Mouse (Mus musculus): ENCODE results near the gene Ttll11. TPM values are rescaled to one million over a fixed set of nuclear protein-coding genes. Genes with fewer than 3 reads are reported as not detected.

Gene Ttll11
- polyA plus RNA-seq, 1 experiment = 0.46 TPM

GRCm38 (mm10) chr2:35978276-35978933 is 1.3 kb downstream of the Ttll11 start:
- H3K27ac ChIP-seq (ENCODE audit: control insufficient read depth, insufficient read depth, low read length) = no peak overlapping the region
- H3K27me3 ChIP-seq (ENCODE audit: control insufficient read depth, insufficient read depth, low read length) = no peaks in the 10 kb centered on the region; the same call in 1 of the 2 replicates
- no peaks in the 10 kb centered on the region for H3K36me3 ChIP-seq (ENCODE audit: control insufficient read depth, insufficient read depth, low read length)
- WGBS = 15% methylated on average over 15 of the region's 15 CpGs
- no peak for TF ChIP-seq POLR2A (IDR thresholded peaks at IDR 0.05; ENCODE audit: control insufficient read depth, extremely low read depth, insufficient read depth, low read length, poor library complexity)
- no peak for TF ChIP-seq CTCF (IDR thresholded peaks at IDR 0.05; ENCODE audit: borderline replicate concordance, control insufficient read depth, extremely low read depth, insufficient read depth, low read length, poor library complexity)
- H3K4me3 ChIP-seq (ENCODE audit: control insufficient read depth, insufficient read depth, low read length) = peak overlapping the region; percentile 73
- peak; percentile 18 for DNase-seq
- H3K4me1 ChIP-seq (replicated peaks; ENCODE audit: control insufficient read depth, insufficient read depth, low read length) = peaks cover 18% of the 10 kb centered on the region

- Histone ChIP-seq H3K4me1 (replicated peaks; ENCODE audit: control insufficient read depth, insufficient read depth, low read length) (peaks cover 18% of the 10 kb centered on the region), H3K4me3 (ENCODE audit: control insufficient read depth, insufficient read depth, low read length) (no peak overlapping the region), H3K27ac (ENCODE audit: control insufficient read depth, insufficient read depth, low read length) (no peak overlapping the region), H3K36me3 (ENCODE audit: control insufficient read depth, insufficient read depth, low read length) (no peaks in the 10 kb centered on the region), H3K27me3 (ENCODE audit: control insufficient read depth, insufficient read depth, low read length) (no peaks in the 10 kb centered on the region; the same call in 1 of the 2 replicates)
- TF ChIP-seq POLR2A (IDR thresholded peaks at IDR 0.05; ENCODE audit: control insufficient read depth, extremely low read depth, insufficient read depth, low read length, poor library complexity) = no peak
- no peak for TF ChIP-seq CTCF (IDR thresholded peaks at IDR 0.05; ENCODE audit: borderline replicate concordance, control insufficient read depth, extremely low read depth, insufficient read depth, low read length, poor library complexity)
- no peak for DNase-seq
- WGBS = 92% methylated on average over 3 of the region's 3 CpGs
These were observed 2.0 kb downstream of the Ttll11 start for GRCm38 (mm10) chr2:35977749-35978148.

- Histone ChIP-seq H3K27me3 (ENCODE audit: control insufficient read depth, insufficient read depth, low read length) (no peaks in the 10 kb centered on the region), H3K36me3 (ENCODE audit: control insufficient read depth, insufficient read depth, low read length) (no peaks in the 10 kb centered on the region), H3K4me3 (ENCODE audit: control insufficient read depth, insufficient read depth, low read length) (no peak overlapping the region), H3K27ac (ENCODE audit: control insufficient read depth, insufficient read depth, low read length) (no peak overlapping the region), H3K4me1 (replicated peaks; ENCODE audit: control insufficient read depth, insufficient read depth, low read length) (no peaks in the 10 kb centered on the region)
- WGBS = 76% methylated on average over 6 of the region's 6 CpGs
- no peak for DNase-seq
- TF ChIP-seq POLR2A (IDR thresholded peaks at IDR 0.05; ENCODE audit: control insufficient read depth, extremely low read depth, insufficient read depth, low read length, poor library complexity) = no peak
- TF ChIP-seq CTCF (IDR thresholded peaks at IDR 0.05; ENCODE audit: borderline replicate concordance, control insufficient read depth, extremely low read depth, insufficient read depth, low read length, poor library complexity) = no peak
These were observed 7.3 kb downstream of the Ttll11 start for GRCm38 (mm10) chr2:35972259-35973001.

GRCm38 (mm10) chr2:35965883-35966513 is 13.7 kb downstream of the Ttll11 start:
- WGBS = 95% methylated on average over 10 of the region's 10 CpGs

DNA sequence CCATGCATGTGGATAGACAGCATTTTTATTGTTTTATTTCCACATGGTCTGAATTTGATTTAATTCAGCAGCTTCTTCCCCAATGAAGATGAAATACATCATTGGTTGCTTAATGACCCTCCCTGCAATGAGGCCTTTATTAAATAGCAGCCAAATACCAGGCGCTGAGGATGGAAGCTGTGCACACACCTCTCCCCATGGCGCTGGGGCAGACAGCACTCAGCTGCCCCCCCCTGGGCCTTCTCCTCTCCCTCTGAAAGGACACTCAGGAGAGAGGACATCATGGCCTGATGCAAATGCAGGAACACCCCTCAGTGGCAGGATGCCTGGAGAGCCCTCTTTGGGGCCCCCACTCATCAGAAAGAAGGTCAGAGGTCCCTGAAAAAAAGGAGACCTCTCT is 16.4 kb downstream of the Ttll11 start:
- Histone ChIP-seq H3K36me3 (ENCODE audit: control insufficient read depth, insufficient read depth, low read length) (no peaks in the 10 kb centered on the region), H3K27ac (ENCODE audit: control insufficient read depth, insufficient read depth, low read length) (no peak overlapping the region), H3K4me1 (replicated peaks; ENCODE audit: control insufficient read depth, insufficient read depth, low read length) (no peaks in the 10 kb centered on the region), H3K27me3 (ENCODE audit: control insufficient read depth, insufficient read depth, low read length) (no peaks in the 10 kb centered on the region), H3K4me3 (ENCODE audit: control insufficient read depth, insufficient read depth, low read length) (no peak overlapping the region)
- TF ChIP-seq POLR2A (IDR thresholded peaks at IDR 0.05; ENCODE audit: control insufficient read depth, extremely low read depth, insufficient read depth, low read length, poor library complexity) = no peak
- TF ChIP-seq CTCF (IDR thresholded peaks at IDR 0.05; ENCODE audit: borderline replicate concordance, control insufficient read depth, extremely low read depth, insufficient read depth, low read length, poor library complexity) = no peak
- DNase-seq = no peak
- 84% methylated on average over 2 of the region's 2 CpGs for WGBS

More at GRCm38 (mm10) chr2:35965883-35966513, 13.7 kb downstream of the Ttll11 start:
- Histone ChIP-seq H3K27me3 (ENCODE audit: control insufficient read depth, insufficient read depth, low read length) (no peaks in the 10 kb centered on the region), H3K27ac (ENCODE audit: control insufficient read depth, insufficient read depth, low read length) (no peak overlapping the region), H3K4me1 (replicated peaks; ENCODE audit: control insufficient read depth, insufficient read depth, low read length) (no peaks in the 10 kb centered on the region), H3K4me3 (ENCODE audit: control insufficient read depth, insufficient read depth, low read length) (no peak overlapping the region), H3K36me3 (ENCODE audit: control insufficient read depth, insufficient read depth, low read length) (no peaks in the 10 kb centered on the region)
- DNase-seq = no peak
- TF ChIP-seq POLR2A (IDR thresholded peaks at IDR 0.05; ENCODE audit: control insufficient read depth, extremely low read depth, insufficient read depth, low read length, poor library complexity) (no peak), CTCF (IDR thresholded peaks at IDR 0.05; ENCODE audit: borderline replicate concordance, control insufficient read depth, extremely low read depth, insufficient read depth, low read length, poor library complexity) (no peak)

- Histone ChIP-seq H3K27ac (ENCODE audit: control insufficient read depth, insufficient read depth, low read length) (no peak overlapping the region), H3K4me1 (replicated peaks; ENCODE audit: control insufficient read depth, insufficient read depth, low read length) (no peaks in the 10 kb centered on the region), H3K4me3 (ENCODE audit: control insufficient read depth, insufficient read depth, low read length) (no peak overlapping the region), H3K36me3 (ENCODE audit: control insufficient read depth, insufficient read depth, low read length) (no peaks in the 10 kb centered on the region), H3K27me3 (ENCODE audit: control insufficient read depth, insufficient read depth, low read length) (no peaks in the 10 kb centered on the region)
- no peak for TF ChIP-seq POLR2A (IDR thresholded peaks at IDR 0.05; ENCODE audit: control insufficient read depth, extremely low read depth, insufficient read depth, low read length, poor library complexity)
- no peak for TF ChIP-seq CTCF (IDR thresholded peaks at IDR 0.05; ENCODE audit: borderline replicate concordance, control insufficient read depth, extremely low read depth, insufficient read depth, low read length, poor library complexity)
- DNase-seq = no peak
- WGBS = 70% methylated on average over 3 of the region's 3 CpGs
These were observed 18.1 kb downstream of the Ttll11 start for GRCm38 (mm10) chr2:35961593-35962127.
